Mouse (Mus musculus): ENCODE measurements around the gene Orm1. TPM values are rescaled to one million over a fixed set of nuclear protein-coding genes. Genes with fewer than 3 reads are reported as not detected.

Gene Orm1
- total RNA-seq (2021): 1 to 10 TPM in 1 of 2 experiments, not detected in 1; 1.5 TPM

DNA sequence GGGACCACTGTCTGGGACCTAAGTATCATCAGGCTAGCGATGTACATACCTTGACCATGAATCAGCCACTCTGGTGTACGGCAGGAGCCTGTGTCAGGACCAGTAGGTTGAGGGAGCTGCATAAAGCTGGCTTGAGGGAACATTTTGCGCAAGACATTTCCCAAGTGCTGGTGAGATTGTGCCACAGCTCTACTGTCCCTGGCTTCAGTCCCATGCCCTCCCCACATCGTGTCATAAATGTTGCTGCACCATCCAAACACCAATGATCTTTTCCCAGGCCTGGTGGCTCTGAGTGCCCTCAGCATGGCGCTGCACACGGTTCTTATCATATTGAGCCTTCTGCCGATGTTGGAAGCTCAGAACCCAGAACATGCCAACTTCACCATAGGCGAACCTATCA lies at the start of gene Orm1:
Orm1 (plus strand) TSS at position 266 of the 400 bp plus-strand sequence.
- DNase-seq: no peak
- intact Hi-C loops (cut with DNase I): no loop called here

- intact Hi-C loops (cut with DNase I): no loop called here
- no peak for DNase-seq
Measured at GRCm38 (mm10) chr4:63295641-63296040, 48.7 kb upstream of the Orm1 start.

DNA sequence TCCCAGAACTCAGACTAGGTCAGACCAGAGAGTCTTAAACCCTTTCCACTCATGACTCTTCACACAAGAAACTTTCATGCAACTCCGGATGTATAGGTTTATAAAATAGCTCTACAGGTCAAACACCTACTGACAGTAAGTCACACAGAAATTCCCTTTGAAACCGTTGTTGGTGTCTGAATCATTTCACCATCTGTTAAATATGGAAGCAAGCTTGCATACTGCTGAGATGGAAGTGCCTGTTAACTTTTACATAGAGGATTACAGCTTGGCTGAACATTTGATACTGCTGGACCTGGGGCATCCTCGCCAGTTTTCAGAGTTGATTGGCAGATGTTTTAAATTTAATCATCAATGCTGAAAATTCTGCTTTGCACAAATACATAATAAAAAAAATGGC lies 48.1 kb upstream of the Orm1 start:
- intact Hi-C loops (cut with DNase I): no loop called here
- DNase-seq: no peak

DNA sequence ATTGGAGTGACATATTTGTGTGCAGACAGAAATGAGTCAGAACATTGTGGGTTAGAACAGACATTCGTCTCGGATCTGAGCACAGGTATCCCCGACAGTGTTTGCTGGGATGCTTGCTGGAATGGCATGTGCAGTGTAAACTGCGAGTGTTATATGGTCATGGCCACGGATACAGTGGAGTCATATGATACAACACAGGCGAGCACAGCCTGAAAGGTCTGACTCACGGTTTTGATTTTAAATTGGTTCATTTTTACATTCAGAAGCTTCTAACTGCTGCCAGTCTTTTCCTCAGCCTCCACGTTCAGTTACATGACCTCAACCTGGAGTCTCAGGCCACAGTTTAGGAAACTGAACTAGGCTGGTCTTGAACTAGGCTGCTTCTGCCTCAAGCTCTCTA lies 47.5 kb upstream of the Orm1 start:
- DNase-seq: no peak

GRCm38 (mm10) chr4:63298191-63298590 lies 46.2 kb upstream of the Orm1 start:
- intact Hi-C loops (cut with DNase I): no loop called here
- no peak for DNase-seq

More for the DNA sequence above, 47.5 kb upstream of the Orm1 start:
- intact Hi-C loops (cut with DNase I): no loop called here

DNA sequence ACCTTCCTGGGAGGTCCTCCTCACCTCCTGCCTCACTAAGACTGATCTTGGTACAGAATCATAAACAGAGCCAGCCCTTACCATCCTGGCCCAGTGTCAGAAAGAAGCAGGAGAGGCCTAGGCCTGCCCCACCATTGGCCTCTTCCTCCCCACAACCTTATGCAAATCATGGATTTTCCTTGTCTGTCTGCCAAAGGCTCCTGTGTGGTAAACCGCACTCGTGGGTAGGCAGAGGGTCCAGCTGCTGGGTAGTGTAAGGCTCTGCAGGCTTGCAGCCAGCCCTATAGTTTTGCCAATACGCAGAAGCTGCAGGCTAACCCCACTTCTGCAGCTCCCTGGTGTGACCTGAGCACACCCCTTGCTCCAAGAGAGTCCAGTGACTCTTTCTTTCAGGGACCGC lies 41.7 kb upstream of the Orm1 start:
- DNase-seq: no peak
- intact Hi-C loops (cut with DNase I): no loop called here

DNA sequence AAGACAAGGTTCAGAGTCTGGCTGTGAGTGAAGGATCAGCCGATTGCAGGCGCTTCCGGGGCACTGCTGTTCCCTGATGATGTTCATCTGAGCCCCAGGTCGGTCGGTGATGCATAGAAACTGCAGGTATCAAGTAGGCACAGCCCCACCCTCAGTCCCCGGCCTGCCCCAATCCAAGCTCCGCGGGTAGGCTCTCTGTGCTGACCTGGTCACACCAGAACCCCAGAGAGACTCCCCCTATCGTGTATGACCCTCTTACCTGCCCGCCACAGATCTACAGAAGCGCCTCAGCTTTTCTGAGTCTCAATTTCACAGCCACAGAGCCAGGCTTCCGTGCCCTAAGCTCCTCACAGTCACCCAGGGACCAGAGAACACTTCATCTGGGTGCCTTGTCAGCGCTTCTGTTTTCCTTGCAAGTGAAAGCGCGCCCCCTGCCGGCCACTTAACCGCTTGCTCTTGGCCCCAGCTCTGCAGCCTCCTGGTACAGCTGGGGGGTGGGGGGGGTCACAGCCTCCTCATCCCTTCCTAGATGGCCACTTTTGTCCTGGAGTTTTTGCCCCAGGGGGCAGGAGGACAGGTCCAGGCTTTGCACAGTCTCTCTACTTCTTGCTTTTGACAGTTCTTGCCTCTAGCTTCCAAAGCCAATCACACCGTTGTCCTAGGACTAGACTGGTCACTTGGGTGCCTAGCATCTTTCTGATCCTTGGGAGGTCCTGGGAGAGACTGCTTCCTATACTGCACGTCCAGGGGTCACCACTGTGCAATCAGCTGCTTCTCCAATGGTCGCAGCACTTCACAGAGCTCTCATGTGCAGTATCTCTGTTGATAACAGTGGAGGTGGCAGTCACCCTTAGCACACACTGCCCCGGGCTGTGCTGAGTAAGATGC lies 36.9 kb upstream of the Orm1 start:
- DNase-seq: peak; percentile 86 to 93

GRCm38 (mm10) chr4:63308316-63308715 lies 36.0 kb upstream of the Orm1 start:
- intact Hi-C loops (cut with DNase I): no loop called here
- peak in 1 of 2 experiments; percentile 24 for DNase-seq

More for the DNA sequence above, 36.9 kb upstream of the Orm1 start:
- intact Hi-C loops (cut with DNase I): loop anchor here (1.0 to 2.0 kb wide), 3 partner anchors 31 to 125 kb away; no protein-coding TSS in a partner anchor

DNA sequence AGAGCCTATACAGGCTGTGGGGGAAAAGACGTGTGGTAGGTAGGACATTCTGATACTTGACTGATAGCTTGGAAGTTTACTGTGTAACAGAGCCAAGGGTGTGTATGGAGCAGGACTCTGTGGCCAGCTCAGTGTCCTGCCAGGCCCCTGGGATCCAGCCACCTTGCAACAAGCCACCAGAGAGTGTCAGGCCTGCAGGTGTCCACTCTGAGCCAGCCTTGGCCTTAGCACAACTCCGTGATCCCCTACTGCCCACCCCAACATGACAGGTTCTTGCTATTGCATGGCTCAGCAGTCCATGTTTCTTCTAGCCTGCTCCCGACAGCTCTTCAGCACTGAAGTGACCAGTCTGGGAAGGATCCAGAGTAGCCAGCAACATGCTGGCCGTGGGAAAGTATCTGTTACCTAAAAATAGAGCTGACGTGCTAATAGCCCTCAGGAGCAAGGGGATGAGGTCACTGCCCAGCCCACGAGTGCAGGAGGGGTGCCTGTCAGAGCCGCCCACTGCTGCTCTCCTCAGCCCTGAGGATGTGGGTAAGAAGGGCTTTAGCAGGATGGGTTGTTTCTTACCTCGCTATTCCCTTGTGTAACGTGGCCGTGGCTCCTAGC lies 34.0 kb upstream of the Orm1 start:
- peak; percentile 32 to 48 for DNase-seq
- intact Hi-C loops (cut with DNase I): no loop called here

DNA sequence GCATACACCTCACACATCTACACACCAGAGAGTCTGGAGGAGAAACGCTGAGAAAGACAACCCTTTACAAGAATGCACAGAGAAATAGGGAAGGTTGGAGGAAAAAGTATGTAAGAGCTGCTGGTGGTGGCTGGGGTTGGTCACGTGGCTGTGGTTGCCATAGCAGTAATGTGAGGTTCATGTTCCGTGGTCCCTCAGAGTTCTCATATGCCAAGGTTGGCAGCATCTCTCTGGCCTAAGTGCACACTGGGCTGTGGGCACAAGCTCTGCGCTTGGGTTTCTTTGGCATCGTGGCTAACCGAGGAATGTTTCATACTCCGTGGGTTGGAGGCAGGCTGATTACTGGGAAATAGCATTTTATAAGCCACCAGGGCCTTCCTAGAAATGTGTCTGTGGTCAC lies 32.9 kb upstream of the Orm1 start:
- intact Hi-C loops (cut with DNase I): no loop called here
- no peak for DNase-seq

GRCm38 (mm10) chr4:63314063-63314462 lies 30.3 kb upstream of the Orm1 start:
- no peak for DNase-seq
- intact Hi-C loops (cut with DNase I): no loop called here

DNA sequence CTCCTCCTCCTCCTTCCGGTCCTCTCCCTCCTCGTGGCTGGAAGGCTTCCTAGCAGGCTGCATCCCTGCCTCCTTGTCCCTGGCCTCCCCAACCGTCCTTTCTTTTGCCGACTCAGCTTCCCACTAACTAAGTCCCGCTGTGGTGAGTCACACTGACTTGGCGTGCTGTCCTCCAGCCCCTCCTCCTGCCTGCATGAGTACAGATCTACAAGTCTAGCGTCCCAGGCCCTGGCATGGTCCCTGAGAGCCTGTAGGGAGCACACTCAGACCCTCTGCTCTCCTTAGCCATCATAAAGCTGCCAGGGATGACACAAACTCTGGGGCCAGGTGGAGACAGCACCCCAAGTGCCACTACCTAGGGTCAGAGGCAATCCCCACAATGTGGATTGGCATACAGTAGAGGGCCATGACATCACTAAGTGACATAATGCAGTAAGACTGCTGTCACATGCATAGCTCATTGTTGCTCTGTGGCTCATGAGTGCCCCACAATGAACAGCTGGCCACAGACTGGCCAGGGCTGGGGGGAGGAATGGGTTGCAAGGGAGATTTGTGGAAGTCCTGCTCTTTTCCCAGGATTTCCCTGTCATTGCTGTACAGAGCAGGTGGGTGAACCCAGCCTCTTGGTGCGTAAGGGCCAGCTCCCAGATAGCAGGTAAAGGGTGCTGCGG lies 28.1 kb upstream of the Orm1 start:
- DNase-seq: peak; percentile 32 to 48
- intact Hi-C loops (cut with DNase I): no loop called here

GRCm38 (mm10) chr4:63319566-63319965 lies 24.8 kb upstream of the Orm1 start:
- DNase-seq: peak; percentile 70 to 81
- intact Hi-C loops (cut with DNase I): loop anchor here (1.0 to 2.0 kb wide), 3 partner anchors 104 to 161 kb away; no protein-coding TSS in a partner anchor

- no peak for DNase-seq
- intact Hi-C loops (cut with DNase I): no loop called here
Measured at GRCm38 (mm10) chr4:63323275-63323815, 21.0 kb upstream of the Orm1 start.

DNA sequence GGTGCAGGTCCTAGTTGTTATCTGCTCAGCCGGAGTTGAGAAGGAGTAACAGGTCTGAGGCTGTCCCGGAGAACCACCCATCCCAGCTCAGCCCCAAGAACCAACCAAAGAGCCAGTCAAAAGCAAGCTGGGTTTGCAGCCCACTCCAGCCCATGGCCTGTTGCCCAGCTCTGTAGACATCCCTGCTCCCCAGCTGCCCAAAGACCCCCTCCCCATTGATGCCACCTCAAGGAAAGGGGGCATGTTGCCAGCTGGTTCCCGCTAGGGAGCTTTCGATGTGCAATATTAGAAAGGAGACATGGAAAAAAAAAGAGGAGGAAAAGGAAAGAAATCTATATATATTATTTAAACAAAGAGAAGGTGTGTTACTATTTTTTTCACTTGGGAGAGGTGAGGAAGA lies 11.0 kb upstream of the Orm1 start:
- no peak for DNase-seq
- intact Hi-C loops (cut with DNase I): no loop called here

GRCm38 (mm10) chr4:63338414-63339076 lies 5.8 kb upstream of the Orm1 start:
- intact Hi-C loops (cut with DNase I): no loop called here

GRCm38 (mm10) chr4:63342491-63342890 lies 1.9 kb upstream of the Orm1 start:
- no peak for DNase-seq
- intact Hi-C loops (cut with DNase I): no loop called here

More at GRCm38 (mm10) chr4:63338414-63339076, 5.8 kb upstream of the Orm1 start:
- no peak for DNase-seq

DNA sequence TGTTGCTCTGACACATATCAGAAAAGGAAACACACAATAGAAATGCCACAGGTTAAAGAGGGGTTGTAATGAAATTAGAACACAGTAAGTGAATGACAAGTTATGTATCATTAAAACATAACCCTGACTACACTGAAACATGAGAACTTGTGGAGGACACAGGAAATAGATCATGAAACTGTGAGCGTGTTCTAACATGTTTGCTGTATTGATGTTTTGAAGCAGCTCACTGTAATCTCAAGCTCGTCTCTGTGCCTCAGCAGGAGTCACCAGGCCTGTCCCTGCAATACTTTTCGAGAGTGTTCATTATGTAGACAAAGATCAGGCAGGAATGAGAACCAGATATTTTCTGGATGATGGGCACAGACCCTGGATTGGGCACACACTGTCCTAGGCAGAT lies 752 bp upstream of the Orm1 start:
- no peak for DNase-seq
- intact Hi-C loops (cut with DNase I): no loop called here

DNA sequence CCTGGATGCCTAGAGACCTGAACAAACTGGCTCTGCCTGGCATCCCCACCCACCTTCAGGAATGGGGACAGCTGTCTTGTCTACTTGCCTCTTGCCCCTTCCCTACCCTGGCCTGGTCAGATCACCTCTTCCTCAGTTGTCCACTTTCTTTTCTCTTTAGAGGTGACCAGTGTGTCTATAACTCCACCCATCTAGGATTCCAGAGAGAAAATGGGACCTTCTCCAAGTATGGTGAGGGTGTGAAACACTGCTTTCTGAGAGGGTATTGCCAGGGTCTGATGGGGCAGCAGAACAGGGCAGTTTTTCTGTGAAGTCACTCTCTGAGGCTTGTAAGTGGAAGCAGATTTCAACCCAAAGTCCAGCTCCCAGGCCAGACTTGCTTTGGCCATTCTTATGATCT lies 901 bp downstream of the Orm1 start:
- intact Hi-C loops (cut with DNase I): no loop called here
- no peak for DNase-seq

DNA sequence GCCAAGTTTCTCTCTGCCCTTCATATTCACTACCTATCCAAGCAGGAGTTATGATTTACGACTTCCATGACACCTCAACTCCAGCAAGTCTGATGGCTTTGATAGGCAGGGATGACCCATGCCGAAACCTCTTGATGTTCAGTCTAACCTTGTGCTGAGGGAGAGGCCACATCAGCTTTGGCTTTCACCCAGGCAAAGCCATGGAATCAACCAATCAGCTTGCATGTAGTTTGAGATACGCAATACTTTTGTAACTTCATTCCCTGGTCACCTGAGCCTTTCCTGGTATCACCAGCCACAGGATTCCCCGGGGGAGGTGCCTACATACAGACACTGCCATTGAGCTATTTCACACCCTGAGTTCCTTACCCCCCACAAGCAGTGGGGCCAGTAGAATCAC lies 2.3 kb downstream of the Orm1 start:
- DNase-seq: no peak
- intact Hi-C loops (cut with DNase I): no loop called here
